Mouse (Mus musculus): ENCODE data around the gene Tmem237.

Tmem237 gene

GRCm38 (mm10) chr1:59119720-59120457 lies at the start of gene Tmem237:
Gene Tmem237 (minus strand): TSS chr1:59120408.
- peak; percentile 90 for DNase-seq

- DNase-seq: no peak
Measured at GRCm38 (mm10) chr1:59169586-59169985, 49.4 kb upstream of the Tmem237 start.

- no peak for DNase-seq
Measured at GRCm38 (mm10) chr1:59168556-59168955, 48.3 kb upstream of the Tmem237 start.

- no peak for DNase-seq
Measured at GRCm38 (mm10) chr1:59167654-59168425, 47.6 kb upstream of the Tmem237 start.

GRCm38 (mm10) chr1:59166232-59166905 lies 46.2 kb upstream of the Tmem237 start:
- no peak for DNase-seq

- no peak for DNase-seq
Measured at GRCm38 (mm10) chr1:59163918-59164317, 43.7 kb upstream of the Tmem237 start.

- DNase-seq: no peak
Measured at GRCm38 (mm10) chr1:59163030-59163461, 42.8 kb upstream of the Tmem237 start, which contains the start of gene Mpp4. Gene Mpp4 (minus strand): TSS chr1:59163389.

- no peak for DNase-seq
Measured at GRCm38 (mm10) chr1:59162309-59163024, 42.3 kb upstream of the Tmem237 start.

- no peak for DNase-seq
Measured at GRCm38 (mm10) chr1:59161396-59161795, 41.2 kb upstream of the Tmem237 start.

GRCm38 (mm10) chr1:59160871-59161270 lies 40.7 kb upstream of the Tmem237 start:
- DNase-seq: no peak

- DNase-seq: no peak
Measured at GRCm38 (mm10) chr1:59159136-59159535, 38.9 kb upstream of the Tmem237 start.

GRCm38 (mm10) chr1:59158498-59158897 lies 38.3 kb upstream of the Tmem237 start:
- DNase-seq: no peak

- DNase-seq: no peak
Measured at GRCm38 (mm10) chr1:59157846-59158245, 37.6 kb upstream of the Tmem237 start.

- DNase-seq: no peak
Measured at GRCm38 (mm10) chr1:59152346-59152745, 32.1 kb upstream of the Tmem237 start.

GRCm38 (mm10) chr1:59150542-59150941 lies 30.3 kb upstream of the Tmem237 start:
- no peak for DNase-seq

GRCm38 (mm10) chr1:59144543-59144942 lies 24.3 kb upstream of the Tmem237 start:
- peak; percentile 13 for DNase-seq

GRCm38 (mm10) chr1:59142809-59143208 lies 22.6 kb upstream of the Tmem237 start:
- peak; percentile 76 for DNase-seq

- DNase-seq: no peak
Measured at GRCm38 (mm10) chr1:59134419-59134818, 14.2 kb upstream of the Tmem237 start.

- DNase-seq: no peak
Measured at GRCm38 (mm10) chr1:59128879-59129278, 8.7 kb upstream of the Tmem237 start.

GRCm38 (mm10) chr1:59125558-59125957 lies 5.3 kb upstream of the Tmem237 start:
- DNase-seq: no peak

- no peak for DNase-seq
Measured at GRCm38 (mm10) chr1:59110524-59110923, 9.7 kb downstream of the Tmem237 start.

- DNase-seq: peak; percentile 5
Measured at GRCm38 (mm10) chr1:59102071-59102470, 18.1 kb downstream of the Tmem237 start.

- no peak for DNase-seq
Measured at GRCm38 (mm10) chr1:59101020-59101419, 19.2 kb downstream of the Tmem237 start.
